Mouse (Mus musculus): Measurements from ENCODE around the gene Med22. TPM values are rescaled to one million over a fixed set of nuclear protein-coding genes. Genes with fewer than 3 reads are reported as not detected.

Med22 gene
- polyA plus RNA-seq (2015; fragmentation: Nextera tagmentation; extraction: Ambion mirVana), result 40.3 and 45.7 TPM in 2 replicates

GRCm38 (mm10) chr2:26910124-26910993, at the start of gene Med22, which contains the start of gene Rpl7a:
Gene Med22, minus strand, starts transcription at chr2:26910677.
Gene Rpl7a, plus strand, starts transcription at chr2:26910764.
- no peaks in the 10 kb centered on the region for H3K27me3 ChIP-seq (replicated peaks)
- H3K9ac ChIP-seq, result peak within 1 kb of the TSS; percentile 93
- peak within 1 kb of the TSS; percentile 65 for H3K4me3 ChIP-seq (replicated peaks)
- peak; percentile 92 for ATAC-seq (ENCODE audit: insufficient read depth, low FRiP score, low read depth)
- H3K36me3 ChIP-seq, result peaks cover 45% of the 10 kb centered on the region
- H3K9me3 ChIP-seq, result no peaks in the 10 kb centered on the region
- peaks cover 24% of the 10 kb centered on the region for H3K4me1 ChIP-seq
- peak within 1 kb of the TSS; percentile 89 for H3K27ac ChIP-seq
- under 1% methylated on average over 74 of the region's 74 CpGs for WGBS
- H3K4me2 ChIP-seq, result peak within 1 kb of the TSS; percentile 89

GRCm38 (mm10) chr2:26957488-26957859, 47.0 kb upstream of the Med22 start:
- no peak for ATAC-seq (ENCODE audit: insufficient read depth, low FRiP score, low read depth)
- WGBS, result 69% methylated on average over 2 of the region's 2 CpGs
- no peak overlapping the region for H3K27ac ChIP-seq

GRCm38 (mm10) chr2:26956811-26957487, 46.5 kb upstream of the Med22 start:
- H3K9ac ChIP-seq, result no peak overlapping the region
- ATAC-seq (ENCODE audit: insufficient read depth, low FRiP score, low read depth), result peak; percentile 49; the same call in 1 of the 2 replicates
- WGBS, result 89% methylated on average over 12 of the region's 12 CpGs
- H3K9me3 ChIP-seq, result no peaks in the 10 kb centered on the region
- peaks cover 1% of the 10 kb centered on the region; the same call in 1 of the 2 replicates for H3K4me1 ChIP-seq
- H3K4me3 ChIP-seq (replicated peaks), result no peak overlapping the region
- H3K27me3 ChIP-seq (replicated peaks), result no peaks in the 10 kb centered on the region
- H3K4me2 ChIP-seq, result no peak overlapping the region
- peaks cover 61% of the 10 kb centered on the region for H3K36me3 ChIP-seq
- H3K27ac ChIP-seq, result no peak overlapping the region

More at GRCm38 (mm10) chr2:26957488-26957859, 47.0 kb upstream of the Med22 start:
- H3K9me3 ChIP-seq, result no peaks in the 10 kb centered on the region
- H3K4me3 ChIP-seq (replicated peaks), result no peak overlapping the region
- H3K36me3 ChIP-seq, result peaks cover 57% of the 10 kb centered on the region
- no peak overlapping the region for H3K4me2 ChIP-seq
- peaks cover 4% of the 10 kb centered on the region; the same call in 1 of the 2 replicates for H3K4me1 ChIP-seq
- H3K27me3 ChIP-seq (replicated peaks), result no peaks in the 10 kb centered on the region
- no peak overlapping the region for H3K9ac ChIP-seq

- Histone ChIP-seq H3K9me3 (no peaks in the 10 kb centered on the region), H3K4me2 (no peak overlapping the region), H3K9ac (no peak overlapping the region), H3K36me3 (peaks cover 63% of the 10 kb centered on the region), H3K4me1 (no peaks in the 10 kb centered on the region), H3K27me3 (replicated peaks) (no peaks in the 10 kb centered on the region), H3K4me3 (replicated peaks) (no peak overlapping the region), H3K27ac (no peak overlapping the region)
- 83% methylated on average over 2 of the region's 2 CpGs for WGBS
- no peak for ATAC-seq (ENCODE audit: insufficient read depth, low FRiP score, low read depth)
Measured at GRCm38 (mm10) chr2:26954735-26955395, 44.4 kb upstream of the Med22 start.

GRCm38 (mm10) chr2:26952866-26953265, 42.4 kb upstream of the Med22 start:
- peaks cover 48% of the 10 kb centered on the region for H3K36me3 ChIP-seq
- 84% methylated on average over 8 of the region's 8 CpGs for WGBS
- no peaks in the 10 kb centered on the region for H3K4me1 ChIP-seq
- no peaks in the 10 kb centered on the region for H3K9me3 ChIP-seq
- H3K27me3 ChIP-seq (replicated peaks), result no peaks in the 10 kb centered on the region
- ATAC-seq (ENCODE audit: insufficient read depth, low FRiP score, low read depth), result no peak
- H3K9ac ChIP-seq, result no peak overlapping the region
- no peak overlapping the region for H3K4me3 ChIP-seq (replicated peaks)
- no peak overlapping the region for H3K4me2 ChIP-seq
- H3K27ac ChIP-seq, result no peak overlapping the region

- no peaks in the 10 kb centered on the region for H3K9me3 ChIP-seq
- H3K27me3 ChIP-seq (replicated peaks), result no peaks in the 10 kb centered on the region
- peaks cover 43% of the 10 kb centered on the region for H3K36me3 ChIP-seq
- no peak for ATAC-seq (ENCODE audit: insufficient read depth, low FRiP score, low read depth)
- H3K4me2 ChIP-seq, result no peak overlapping the region
- no peaks in the 10 kb centered on the region for H3K4me1 ChIP-seq
- no peak overlapping the region for H3K27ac ChIP-seq
- WGBS, result 87% methylated on average over 4 of the region's 4 CpGs
- no peak overlapping the region for H3K4me3 ChIP-seq (replicated peaks)
- H3K9ac ChIP-seq, result no peak overlapping the region
Measured at GRCm38 (mm10) chr2:26952193-26952592, 41.7 kb upstream of the Med22 start.

GRCm38 (mm10) chr2:26951346-26951905, 40.9 kb upstream of the Med22 start:
- 89% methylated on average over 8 of the region's 8 CpGs for WGBS
- ATAC-seq (ENCODE audit: insufficient read depth, low FRiP score, low read depth), result no peak
- no peak overlapping the region for H3K4me2 ChIP-seq
- H3K4me3 ChIP-seq (replicated peaks), result no peak overlapping the region
- H3K27ac ChIP-seq, result no peak overlapping the region
- no peak overlapping the region for H3K9ac ChIP-seq
- no peaks in the 10 kb centered on the region for H3K4me1 ChIP-seq
- H3K9me3 ChIP-seq, result no peaks in the 10 kb centered on the region
- H3K27me3 ChIP-seq (replicated peaks), result no peaks in the 10 kb centered on the region
- H3K36me3 ChIP-seq, result peaks cover 38% of the 10 kb centered on the region

- H3K4me3 ChIP-seq (replicated peaks), result no peak overlapping the region
- H3K9ac ChIP-seq, result no peak overlapping the region
- 81% methylated on average over 2 of the region's 2 CpGs for WGBS
- H3K4me1 ChIP-seq, result no peaks in the 10 kb centered on the region
- H3K9me3 ChIP-seq, result no peaks in the 10 kb centered on the region
- ATAC-seq (ENCODE audit: insufficient read depth, low FRiP score, low read depth), result no peak
- H3K4me2 ChIP-seq, result no peak overlapping the region
- H3K36me3 ChIP-seq, result peaks cover 33% of the 10 kb centered on the region
- no peaks in the 10 kb centered on the region for H3K27me3 ChIP-seq (replicated peaks)
- H3K27ac ChIP-seq, result no peak overlapping the region
Measured at GRCm38 (mm10) chr2:26950411-26950810, 39.9 kb upstream of the Med22 start.

- H3K9me3 ChIP-seq, result no peaks in the 10 kb centered on the region
- 84% methylated on average over 3 of the region's 3 CpGs for WGBS
- no peak for ATAC-seq (ENCODE audit: insufficient read depth, low FRiP score, low read depth)
Measured at GRCm38 (mm10) chr2:26943253-26943652, 32.8 kb upstream of the Med22 start.

GRCm38 (mm10) chr2:26941539-26941938, 31.1 kb upstream of the Med22 start:
- WGBS, result 40% methylated on average over 5 of the region's 5 CpGs
- no peaks in the 10 kb centered on the region for H3K27me3 ChIP-seq (replicated peaks)
- no peaks in the 10 kb centered on the region for H3K4me1 ChIP-seq
- no peaks in the 10 kb centered on the region for H3K36me3 ChIP-seq
- H3K27ac ChIP-seq, result no peak overlapping the region
- no peak for ATAC-seq (ENCODE audit: insufficient read depth, low FRiP score, low read depth)
- H3K4me2 ChIP-seq, result no peak overlapping the region
- H3K9me3 ChIP-seq, result no peaks in the 10 kb centered on the region
- H3K9ac ChIP-seq, result no peak overlapping the region
- H3K4me3 ChIP-seq (replicated peaks), result no peak overlapping the region

More at GRCm38 (mm10) chr2:26943253-26943652, 32.8 kb upstream of the Med22 start:
- Histone ChIP-seq H3K4me1 (no peaks in the 10 kb centered on the region), H3K4me3 (replicated peaks) (no peak overlapping the region), H3K27me3 (replicated peaks) (no peaks in the 10 kb centered on the region), H3K36me3 (no peaks in the 10 kb centered on the region), H3K27ac (no peak overlapping the region), H3K9ac (no peak overlapping the region), H3K4me2 (no peak overlapping the region)

- peaks cover 12% of the 10 kb centered on the region; the same call in 1 of the 2 replicates for H3K4me1 ChIP-seq
- H3K27me3 ChIP-seq (replicated peaks), result no peaks in the 10 kb centered on the region
- ATAC-seq (ENCODE audit: insufficient read depth, low FRiP score, low read depth), result no peak
- no peak overlapping the region for H3K4me2 ChIP-seq
- H3K9ac ChIP-seq, result no peak overlapping the region
- H3K4me3 ChIP-seq (replicated peaks), result no peak overlapping the region
- no peaks in the 10 kb centered on the region for H3K9me3 ChIP-seq
- 64% methylated on average over 1 of the region's 1 CpGs for WGBS
- H3K36me3 ChIP-seq, result no peaks in the 10 kb centered on the region
- H3K27ac ChIP-seq, result no peak overlapping the region
Measured at GRCm38 (mm10) chr2:26936425-26936824, 25.9 kb upstream of the Med22 start.

Data from stomach, embryonic 15.5 days (tissue).